Mouse (Mus musculus): ENCODE data around the gene Fndc3b.

- TF ChIP-seq CTCF (IDR thresholded peaks at IDR 0.05; ENCODE audit: extremely low read depth, insufficient read depth, low read length) (no peak), POLR2A (IDR thresholded peaks at IDR 0.05; ENCODE audit: extremely low read depth, insufficient read depth, low read length) (no peak)
Observed at GRCm38 (mm10) chr3:27541841-27542240, 169.3 kb downstream of the Fndc3b start.

All from cortical plate, adult 2 months (tissue).